Mouse (Mus musculus): ENCODE data around the gene Sema6c. TPM values are rescaled to one million over a fixed set of nuclear protein-coding genes. Genes with fewer than 3 reads are reported as not detected.
A peak's percentile ranks its signal among the peaks of the same experiment; 100 is the strongest.

The Sema6c gene
- polyA plus RNA-seq, 1 experiment from 2014 or later: 5.8 TPM

DNA sequence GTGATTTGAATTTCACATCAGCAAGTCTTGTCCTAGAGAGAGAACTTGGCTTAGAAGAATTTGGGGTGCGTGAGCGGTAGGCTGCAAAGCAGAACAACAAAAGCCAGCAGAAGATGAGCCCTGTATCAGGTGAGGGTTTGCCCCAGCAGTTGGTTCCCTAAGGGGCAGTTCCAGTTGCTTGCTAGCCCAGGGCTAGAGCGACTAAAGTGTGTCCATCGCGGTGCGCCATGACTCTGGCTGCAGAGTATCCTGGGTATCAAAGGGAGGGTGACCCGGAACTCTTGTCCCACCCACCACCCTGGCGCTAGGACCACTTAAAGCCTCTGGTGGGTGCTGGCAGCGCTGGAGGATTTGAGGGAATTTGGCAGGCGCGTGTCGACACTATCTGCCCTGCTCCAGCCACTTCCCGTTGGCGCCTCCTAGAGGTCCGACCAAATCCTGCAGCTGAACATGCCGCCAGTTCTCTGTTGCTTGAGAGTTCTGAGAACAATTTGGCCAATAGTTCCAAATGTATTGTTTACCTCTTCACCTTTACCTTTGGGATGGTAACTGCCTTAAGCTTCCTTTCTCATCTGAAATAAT is 13.8 kb downstream of the Sema6c start:
- H3K27ac ChIP-seq (replicated peaks in 1 of 2; ENCODE audit: control insufficient read depth in 1 of 2, insufficient read depth in 1 of 2, low read depth in 2 of 2, low read length in 2 of 2): no peak overlapping the region
- peak overlapping the region; percentile 60; the same call in 1 of the 2 replicates for H3K9ac ChIP-seq (ENCODE audit: low read length)
- peak overlapping the region; percentile 31 to 41; a peak in 3 of 4 replicates for H3K4me3 ChIP-seq (ENCODE audit: control insufficient read depth in 1 of 2, insufficient read depth in 1 of 2, low read depth in 1 of 2, low read length in 2 of 2)
- H3K36me3 ChIP-seq (ENCODE audit: control insufficient read depth, insufficient read depth, low read length): peaks cover 21% of the 10 kb centered on the region
- H3K4me2 ChIP-seq (ENCODE audit: low read length): peak overlapping the region; percentile 76
- H3K4me1 ChIP-seq (ENCODE audit: control insufficient read depth in 2 of 2, insufficient read depth in 2 of 2, low read length in 2 of 2): peaks cover 0 to 16% of the 10 kb centered on the region in 2 experiments; a peak in 3 of 4 replicates
- H3K9me3 ChIP-seq (ENCODE audit: control insufficient read depth, low read length): no peaks in the 10 kb centered on the region
- peaks cover 54% of the 10 kb centered on the region for H3K27me3 ChIP-seq (ENCODE audit: control insufficient read depth, insufficient read depth, low read length)
- ATAC-seq (ENCODE audit: insufficient number of reproducible peaks, insufficient read depth, low FRiP score, low read depth): no peak; the same call in 1 of the 2 replicates
- 2% methylated on average over 16 of the region's 16 CpGs for WGBS

GRCm38 (mm10) chr3:95176500-95176899 is 16.2 kb downstream of the Sema6c start:
- H3K4me2 ChIP-seq (ENCODE audit: low read length): no peak overlapping the region
- no peaks in the 10 kb centered on the region for H3K9me3 ChIP-seq (ENCODE audit: control insufficient read depth, low read length)
- H3K27me3 ChIP-seq (ENCODE audit: control insufficient read depth, insufficient read depth, low read length): peaks cover 31% of the 10 kb centered on the region
- H3K9ac ChIP-seq (ENCODE audit: low read length): no peak overlapping the region
- H3K27ac ChIP-seq (replicated peaks in 1 of 2; ENCODE audit: control insufficient read depth in 1 of 2, insufficient read depth in 1 of 2, low read depth in 2 of 2, low read length in 2 of 2): no peak overlapping the region
- WGBS: 72% methylated on average over 3 of the region's 3 CpGs
- H3K4me1 ChIP-seq (ENCODE audit: control insufficient read depth in 2 of 2, insufficient read depth in 2 of 2, low read length in 2 of 2): peaks cover 0 to 16% of the 10 kb centered on the region in 2 experiments; a peak in 3 of 4 replicates
- no peak overlapping the region for H3K4me3 ChIP-seq (ENCODE audit: control insufficient read depth in 1 of 2, insufficient read depth in 1 of 2, low read depth in 1 of 2, low read length in 2 of 2)
- 0 out of 2 replicates have a peak, but pooled peaks cover under 1% of the 10 kb centered on the region for H3K36me3 ChIP-seq (ENCODE audit: control insufficient read depth, insufficient read depth, low read length)
- no peak for ATAC-seq (ENCODE audit: insufficient number of reproducible peaks, insufficient read depth, low FRiP score, low read depth)

- ATAC-seq (ENCODE audit: insufficient number of reproducible peaks, insufficient read depth, low FRiP score, low read depth): no peak
- H3K27ac ChIP-seq (replicated peaks in 1 of 2; ENCODE audit: control insufficient read depth in 1 of 2, insufficient read depth in 1 of 2, low read depth in 2 of 2, low read length in 2 of 2): no peak overlapping the region
- no peaks in the 10 kb centered on the region for H3K36me3 ChIP-seq (ENCODE audit: control insufficient read depth, insufficient read depth, low read length)
- no peak overlapping the region for H3K4me3 ChIP-seq (ENCODE audit: control insufficient read depth in 1 of 2, insufficient read depth in 1 of 2, low read depth in 1 of 2, low read length in 2 of 2)
- 63% methylated on average over 6 of the region's 6 CpGs for WGBS
- H3K27me3 ChIP-seq (ENCODE audit: control insufficient read depth, insufficient read depth, low read length): peaks cover 20% of the 10 kb centered on the region
- peaks cover 0 to 16% of the 10 kb centered on the region in 2 experiments; a peak in 3 of 4 replicates for H3K4me1 ChIP-seq (ENCODE audit: control insufficient read depth in 2 of 2, insufficient read depth in 2 of 2, low read length in 2 of 2)
- H3K9me3 ChIP-seq (ENCODE audit: control insufficient read depth, low read length): no peaks in the 10 kb centered on the region
- H3K9ac ChIP-seq (ENCODE audit: low read length): no peak overlapping the region
- no peak overlapping the region for H3K4me2 ChIP-seq (ENCODE audit: low read length)
These were observed 17.3 kb downstream of the Sema6c start for GRCm38 (mm10) chr3:95177583-95177982.

- no peaks in the 10 kb centered on the region for H3K9me3 ChIP-seq (ENCODE audit: control insufficient read depth, low read length)
- 79% methylated on average over 5 of the region's 5 CpGs for WGBS
- H3K4me3 ChIP-seq (ENCODE audit: control insufficient read depth in 1 of 2, insufficient read depth in 1 of 2, low read depth in 1 of 2, low read length in 2 of 2): no peak overlapping the region
- peaks cover 0 to 2% of the 10 kb centered on the region in 2 experiments; a peak in 3 of 4 replicates for H3K4me1 ChIP-seq (ENCODE audit: control insufficient read depth in 2 of 2, insufficient read depth in 2 of 2, low read length in 2 of 2)
- H3K9ac ChIP-seq (ENCODE audit: low read length): no peak overlapping the region
- H3K4me2 ChIP-seq (ENCODE audit: low read length): no peak overlapping the region
- H3K36me3 ChIP-seq (ENCODE audit: control insufficient read depth, insufficient read depth, low read length): peaks cover 2% of the 10 kb centered on the region
- peaks cover 7% of the 10 kb centered on the region; the same call in 1 of the 2 replicates for H3K27me3 ChIP-seq (ENCODE audit: control insufficient read depth, insufficient read depth, low read length)
- no peak overlapping the region for H3K27ac ChIP-seq (replicated peaks in 1 of 2; ENCODE audit: control insufficient read depth in 1 of 2, insufficient read depth in 1 of 2, low read depth in 2 of 2, low read length in 2 of 2)
- no peak for ATAC-seq (ENCODE audit: insufficient number of reproducible peaks, insufficient read depth, low FRiP score, low read depth)
These were observed 18.7 kb downstream of the Sema6c start for GRCm38 (mm10) chr3:95178948-95179347.

DNA sequence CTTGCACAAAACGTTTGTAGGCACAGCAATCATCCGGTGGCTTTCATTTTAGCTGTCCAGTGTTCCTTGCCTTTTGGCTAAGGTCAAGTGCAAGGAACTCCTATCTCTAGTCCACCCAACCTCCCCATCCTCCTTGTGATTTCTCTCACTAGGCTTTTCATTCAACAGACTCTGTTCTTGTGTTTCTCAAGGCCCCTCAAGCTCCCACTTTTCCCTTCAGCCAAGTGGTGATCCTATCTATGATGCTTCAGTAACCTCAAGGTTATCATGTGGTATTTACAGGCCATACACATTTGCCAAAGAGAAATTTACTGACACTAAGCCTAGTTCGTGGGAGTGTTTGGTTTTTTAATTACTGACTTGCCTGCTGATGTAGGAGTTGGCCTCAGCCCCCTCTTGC is 19.6 kb downstream of the Sema6c start:
- H3K27me3 ChIP-seq (ENCODE audit: control insufficient read depth, insufficient read depth, low read length): no peaks in the 10 kb centered on the region
- H3K9me3 ChIP-seq (ENCODE audit: control insufficient read depth, low read length): no peaks in the 10 kb centered on the region
- no peaks in the 10 kb centered on the region for H3K4me1 ChIP-seq (ENCODE audit: control insufficient read depth in 2 of 2, insufficient read depth in 2 of 2, low read length in 2 of 2)
- no peak overlapping the region for H3K9ac ChIP-seq (ENCODE audit: low read length)
- no peak overlapping the region for H3K4me2 ChIP-seq (ENCODE audit: low read length)
- no peak for ATAC-seq (ENCODE audit: insufficient number of reproducible peaks, insufficient read depth, low FRiP score, low read depth)
- H3K4me3 ChIP-seq (ENCODE audit: control insufficient read depth in 1 of 2, insufficient read depth in 1 of 2, low read depth in 1 of 2, low read length in 2 of 2): no peak overlapping the region
- peaks cover 11% of the 10 kb centered on the region for H3K36me3 ChIP-seq (ENCODE audit: control insufficient read depth, insufficient read depth, low read length)
- WGBS: 61% methylated on average over 3 of the region's 3 CpGs
- no peak overlapping the region for H3K27ac ChIP-seq (replicated peaks in 1 of 2; ENCODE audit: control insufficient read depth in 1 of 2, insufficient read depth in 1 of 2, low read depth in 2 of 2, low read length in 2 of 2)

DNA sequence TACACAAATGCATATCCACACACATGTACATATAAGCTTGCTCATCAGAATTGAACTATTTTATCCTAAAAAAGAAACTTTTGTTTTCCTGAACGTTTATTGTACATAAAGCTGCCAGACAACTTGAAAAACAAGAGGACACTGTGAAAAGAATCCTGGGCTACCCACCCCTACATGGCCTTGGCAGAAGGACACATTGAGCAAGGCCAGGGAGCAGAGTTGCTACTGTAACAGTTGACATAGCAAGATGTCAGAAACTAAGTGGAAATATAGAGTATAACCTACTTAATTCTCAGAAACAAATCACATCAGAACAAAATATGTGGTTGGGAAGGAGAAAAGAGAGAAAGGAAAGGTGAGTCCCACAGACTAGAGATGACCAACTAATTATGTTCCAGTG is 21.6 kb downstream of the Sema6c start:
- no peak for ATAC-seq (ENCODE audit: insufficient number of reproducible peaks, insufficient read depth, low FRiP score, low read depth)
- Histone ChIP-seq H3K9ac (ENCODE audit: low read length) (no peak overlapping the region), H3K27me3 (ENCODE audit: control insufficient read depth, insufficient read depth, low read length) (no peaks in the 10 kb centered on the region), H3K36me3 (ENCODE audit: control insufficient read depth, insufficient read depth, low read length) (peaks cover 31% of the 10 kb centered on the region), H3K4me1 (ENCODE audit: control insufficient read depth in 2 of 2, insufficient read depth in 2 of 2, low read length in 2 of 2) (no peaks in the 10 kb centered on the region), H3K9me3 (ENCODE audit: control insufficient read depth, low read length) (no peaks in the 10 kb centered on the region), H3K4me3 (ENCODE audit: control insufficient read depth in 1 of 2, insufficient read depth in 1 of 2, low read depth in 1 of 2, low read length in 2 of 2) (no peak overlapping the region), H3K4me2 (ENCODE audit: low read length) (no peak overlapping the region), H3K27ac (replicated peaks in 1 of 2; ENCODE audit: control insufficient read depth in 1 of 2, insufficient read depth in 1 of 2, low read depth in 2 of 2, low read length in 2 of 2) (no peak overlapping the region)
- WGBS: 52% methylated on average over 1 of the region's 1 CpGs

DNA sequence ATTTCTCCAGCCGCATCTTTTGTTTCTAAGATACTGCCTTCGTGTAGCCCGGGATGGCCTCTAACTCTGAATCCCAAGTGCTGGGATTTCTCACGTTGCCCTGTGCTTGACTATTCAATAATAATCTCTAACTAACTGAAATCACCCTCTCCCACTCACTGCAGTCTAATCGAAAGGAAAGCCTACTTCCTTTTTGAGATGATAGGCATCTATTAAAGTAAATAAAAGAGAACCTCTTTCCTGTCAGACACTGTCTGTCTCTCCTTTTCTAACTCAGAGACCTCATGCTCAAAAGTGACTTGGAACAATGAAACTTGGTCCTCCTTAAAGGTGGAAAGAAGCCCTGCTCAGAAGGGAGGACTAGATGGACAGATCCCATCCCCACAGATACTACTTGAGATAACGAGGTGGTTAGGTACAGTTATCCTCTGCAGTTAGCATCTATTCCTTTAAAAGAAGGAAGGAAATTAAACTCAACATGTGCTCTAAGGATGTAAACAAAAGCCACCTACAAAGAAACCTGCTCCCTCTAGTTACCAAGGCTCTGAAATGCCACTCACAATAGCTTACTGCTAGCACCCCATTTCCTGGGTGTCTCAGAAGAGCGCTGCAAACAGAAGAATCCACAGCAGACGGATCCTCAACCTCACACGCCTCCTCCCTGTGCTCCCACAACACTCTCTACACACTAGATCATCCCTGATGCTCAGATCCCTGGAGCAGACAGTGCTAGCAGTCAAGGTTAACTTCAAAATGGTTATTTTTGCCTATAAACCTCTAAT is 24.7 kb downstream of the Sema6c start:
- H3K27me3 ChIP-seq (ENCODE audit: control insufficient read depth, insufficient read depth, low read length): no peaks in the 10 kb centered on the region
- 88% methylated on average over 9 of the region's 9 CpGs for WGBS
- H3K27ac ChIP-seq (replicated peaks in 1 of 2; ENCODE audit: control insufficient read depth in 1 of 2, insufficient read depth in 1 of 2, low read depth in 2 of 2, low read length in 2 of 2): no peak overlapping the region
- H3K9ac ChIP-seq (ENCODE audit: low read length): no peak overlapping the region
- no peak overlapping the region for H3K4me2 ChIP-seq (ENCODE audit: low read length)
- H3K4me3 ChIP-seq (ENCODE audit: control insufficient read depth in 1 of 2, insufficient read depth in 1 of 2, low read depth in 1 of 2, low read length in 2 of 2): no peak overlapping the region
- no peak for ATAC-seq (ENCODE audit: insufficient number of reproducible peaks, insufficient read depth, low FRiP score, low read depth)
- H3K9me3 ChIP-seq (ENCODE audit: control insufficient read depth, low read length): no peaks in the 10 kb centered on the region
- peaks cover 62% of the 10 kb centered on the region for H3K36me3 ChIP-seq (ENCODE audit: control insufficient read depth, insufficient read depth, low read length)
- H3K4me1 ChIP-seq (ENCODE audit: control insufficient read depth in 2 of 2, insufficient read depth in 2 of 2, low read length in 2 of 2): no peaks in the 10 kb centered on the region

Measured in heart, embryonic 14.5 days (tissue).